Mouse (Mus musculus): ENCODE measurements at regions not wholly inside any gene's neighbourhood (a gene's known extent, or its start where the extent isn't known, plus 50 kb on each side); places are given as distances from the start of the nearest gene placed in this dataset.

- Histone ChIP-seq H3K9ac (ENCODE audit: control insufficient read depth, low read depth, low read length, poor library complexity, severe bottlenecking) (no peak overlapping the region), H3K4me3 (ENCODE audit: control insufficient read depth in 1 of 2, insufficient read depth in 1 of 2, low read depth in 2 of 2, low read length in 2 of 2) (no peak overlapping the region), H3K79me2 (ENCODE audit: control insufficient read depth, insufficient read depth, low read length, poor library complexity) (no peaks in the 10 kb centered on the region), H3K27ac (ENCODE audit: control insufficient read depth, low read depth, low read length) (no peak overlapping the region), H3K36me3 (ENCODE audit: control insufficient read depth in 1 of 2, insufficient read depth in 2 of 2, low read length in 2 of 2) (no peaks in the 10 kb centered on the region), H3K9me3 (replicated peaks; ENCODE audit: insufficient read depth, low read length) (no peaks in the 10 kb centered on the region), H3K27me3 (ENCODE audit: control insufficient read depth in 1 of 2, insufficient read depth in 2 of 2, low read length in 2 of 2) (no peaks in the 10 kb centered on the region), H3K4me1 (ENCODE audit: control insufficient read depth in 1 of 2, insufficient read depth in 2 of 2, low read length in 2 of 2) (no peaks in the 10 kb centered on the region)
- TF ChIP-seq POLR2AphosphoS2 (IDR thresholded peaks at IDR 0.05; ENCODE audit: low read length) (no peak), MYC (IDR thresholded peaks at IDR 0.05; ENCODE audit: low read depth, low read length) (no peak), TBP (IDR thresholded peaks at IDR 0.05; ENCODE audit: low read depth, low read length) (no peak), NRF1 (IDR thresholded peaks at IDR 0.05; ENCODE audit: insufficient read depth, low read depth, low read length, poor library complexity, severe bottlenecking) (no peak), TCF12 (IDR thresholded peaks at IDR 0.05; ENCODE audit: low read depth, low read length) (no peak), BHLHE40 (IDR thresholded peaks at IDR 0.05; ENCODE audit: borderline replicate concordance, low read depth, low read length) (no peak), KAT2A (conservative IDR thresholded peaks at IDR 0.05; ENCODE audit: low read depth, low read length) (no peak), EP300 (IDR thresholded peaks at IDR 0.05; ENCODE audit: low read depth in 1 of 2, low read length in 2 of 2) (no peak), MXI1 (IDR thresholded peaks at IDR 0.05; ENCODE audit: low read depth, low read length) (no peak), SIN3A (IDR thresholded peaks at IDR 0.05; ENCODE audit: low read length) (no peak), ELF1 (IDR thresholded peaks at IDR 0.05; ENCODE audit: low read depth, low read length) (no peak), MAZ (IDR thresholded peaks at IDR 0.05; ENCODE audit: low read depth, low read length) (no peak), POLR2A (IDR thresholded peaks at IDR 0.05; ENCODE audit: control insufficient read depth in 1 of 2, insufficient read depth in 1 of 2, low read depth in 1 of 2, low read length in 2 of 2, poor library complexity in 1 of 2) (no peak)
- DNase-seq (ENCODE audit: low read depth, low spot score) = no peak
Observed at GRCm38 (mm10) chr8:34458300-34458699, 346.8 kb upstream of the Gm10131 start.

- no peaks in the 10 kb centered on the region for H3K36me3 ChIP-seq (ENCODE audit: control insufficient read depth in 1 of 2, insufficient read depth in 2 of 2, low read length in 2 of 2)
- no peak for DNase-seq (ENCODE audit: low read depth, low spot score)
- no peak overlapping the region for H3K4me3 ChIP-seq (ENCODE audit: control insufficient read depth in 1 of 2, insufficient read depth in 1 of 2, low read depth in 2 of 2, low read length in 2 of 2)
- H3K27me3 ChIP-seq (ENCODE audit: control insufficient read depth in 1 of 2, insufficient read depth in 2 of 2, low read length in 2 of 2) = no peaks in the 10 kb centered on the region
- no peak overlapping the region for H3K27ac ChIP-seq (ENCODE audit: control insufficient read depth, low read depth, low read length)
- H3K9me3 ChIP-seq (replicated peaks; ENCODE audit: insufficient read depth, low read length) = no peaks in the 10 kb centered on the region
- H3K9ac ChIP-seq (ENCODE audit: control insufficient read depth, low read depth, low read length, poor library complexity, severe bottlenecking) = no peak overlapping the region
- TF ChIP-seq HCFC1 (IDR thresholded peaks at IDR 0.05; ENCODE audit: low read depth, low read length) (no peak), SIN3A (IDR thresholded peaks at IDR 0.05; ENCODE audit: low read length) (no peak), MXI1 (IDR thresholded peaks at IDR 0.05; ENCODE audit: low read depth, low read length) (no peak), ELF1 (IDR thresholded peaks at IDR 0.05; ENCODE audit: low read depth, low read length) (no peak), E2F4 (IDR thresholded peaks at IDR 0.05; ENCODE audit: borderline replicate concordance, low read depth, low read length) (no peak), ZMIZ1 (IDR thresholded peaks at IDR 0.05; ENCODE audit: low read depth, low read length) (no peak), USF2 (IDR thresholded peaks at IDR 0.05; ENCODE audit: borderline replicate concordance in 1 of 2, insufficient read depth in 1 of 2, low read depth in 1 of 2, low read length in 2 of 2) (no peak), NRF1 (IDR thresholded peaks at IDR 0.05; ENCODE audit: insufficient read depth, low read depth, low read length, poor library complexity, severe bottlenecking) (no peak), POLR2AphosphoS2 (IDR thresholded peaks at IDR 0.05; ENCODE audit: low read length) (no peak), BHLHE40 (IDR thresholded peaks at IDR 0.05; ENCODE audit: borderline replicate concordance, low read depth, low read length) (no peak), POLR2A (IDR thresholded peaks at IDR 0.05; ENCODE audit: control insufficient read depth in 1 of 2, insufficient read depth in 1 of 2, low read depth in 1 of 2, low read length in 2 of 2, poor library complexity in 1 of 2) (no peak)
- H3K4me1 ChIP-seq (ENCODE audit: control insufficient read depth in 1 of 2, insufficient read depth in 2 of 2, low read length in 2 of 2) = no peaks in the 10 kb centered on the region
- H3K79me2 ChIP-seq (ENCODE audit: control insufficient read depth, insufficient read depth, low read length, poor library complexity) = no peaks in the 10 kb centered on the region
Observed at GRCm38 (mm10) chr8:34456543-34456942, 345.0 kb upstream of the Gm10131 start.

Measured in MEL (cell line).